Mouse (Mus musculus) stomach, embryonic 16.5 days (tissue): ENCODE measurements around the gene Ap4m1. TPM values are rescaled to one million over a fixed set of nuclear protein-coding genes. Genes with fewer than 3 reads are reported as not detected.

Experiments
- ATAC-seq: fragments of 200-750 bp; cut with Nextera tagmentation; 2 replicates; pipeline ENCODE4 v1.8.0; 2017; ENCODE audit warnings: moderate number of reproducible peaks, moderate TSS enrichment; ENCODE audit not compliant: insufficient read depth, low FRiP score
- H3K27ac ChIP-seq: fragments of 300-500 bp; sonication (generic); 2 replicates; pipeline ENCODE4 v1.5.1; 2014; ENCODE audit warnings: low read length
- H3K27me3 ChIP-seq: fragments of 300-500 bp; sonication (generic); 2 replicates; pipeline ENCODE4 v1.6.1; 2014; ENCODE audit warnings: low read length, control low read depth, mixed read lengths; ENCODE audit not compliant: control insufficient read depth, insufficient read depth
- H3K36me3 ChIP-seq: fragments of 300-500 bp; sonication (generic); 2 replicates; pipeline ENCODE4 v1.6.1; 2014; ENCODE audit warnings: low read length; ENCODE audit not compliant: control insufficient read depth, insufficient read depth
- H3K4me1 ChIP-seq: fragments of 300-500 bp; sonication (generic); 2 replicates; pipeline ENCODE4 v1.6.1; 2014; ENCODE audit warnings: low read length, control low read depth, mixed read lengths; ENCODE audit not compliant: control insufficient read depth, insufficient read depth
- H3K4me2 ChIP-seq: fragments of 300-500 bp; sonication (generic); 2 replicates; pipeline ENCODE4 v1.6.1; 2014; ENCODE audit warnings: low read depth, low read length, mixed read lengths
- H3K4me3 ChIP-seq: fragments of 300-500 bp; sonication (generic); replicated peaks from 2 replicates; pipeline ENCODE4 v1.5.1; 2014; ENCODE audit warnings: mild to moderate bottlenecking, low read length
- H3K9ac ChIP-seq: fragments of 300-500 bp; sonication (generic); 2 replicates; pipeline ENCODE4 v1.6.1; 2014; ENCODE audit warnings: low read length
- H3K9me3 ChIP-seq: fragments of 300-500 bp; sonication (generic); replicated peaks from 2 replicates; pipeline ENCODE4 v1.6.1; 2016; ENCODE audit warnings: low read length, control low read depth; ENCODE audit not compliant: control insufficient read depth
- WGBS: fragments of 180-500 bp; shearing (Covaris S2); extraction: QIAGEN DNeasy Blood & Tissue Kit; methylation state at CpG from one replicate; pipeline ENCODE4 v1.1.7; 2014; 5-methylcytosine and 5-hydroxymethylcytosine counted together
- microRNA counts: library from miRNA; unstranded; fragments of <30 nt; microRNA quantifications from one replicate; lab custom pipeline; 2016
- microRNA-seq: library from miRNA; unstranded; fragments of <30 nt; microRNA quantifications from one replicate; pipeline ENCODE4, GENCODE M21; 2016
- polyA plus RNA-seq: library from polyadenylated mRNA; unstranded; fragments of >200 nt; fragmentation: Nextera tagmentation; extraction: Ambion mirVana; gene quantifications from 2 replicates; pipeline ENCODE4 v1.2.1, GENCODE M21; 2015

The Ap4m1 gene
- polyA plus RNA-seq, 1 experiment from 2014 or later, result 22.4 TPM

GRCm38 (mm10) chr5:138222111-138222510, 50.3 kb downstream of the Ap4m1 start:
- Histone ChIP-seq H3K4me3 (no peak overlapping the region), H3K4me2 (no peak overlapping the region), H3K9me3 (no peaks in the 10 kb centered on the region), H3K27ac (no peak overlapping the region), H3K27me3 (no peaks in the 10 kb centered on the region), H3K4me1 (no peaks in the 10 kb centered on the region), H3K36me3 (no peaks in the 10 kb centered on the region), H3K9ac (no peak overlapping the region)
- WGBS, result 22% methylated on average over 4 of the region's 4 CpGs
- ATAC-seq, result no peak

- no peak overlapping the region for H3K27ac ChIP-seq
- H3K4me1 ChIP-seq, result no peaks in the 10 kb centered on the region
- no peaks in the 10 kb centered on the region for H3K36me3 ChIP-seq
- H3K9ac ChIP-seq, result no peak overlapping the region
- no peaks in the 10 kb centered on the region for H3K9me3 ChIP-seq
- H3K4me2 ChIP-seq, result no peak overlapping the region
- H3K27me3 ChIP-seq, result no peaks in the 10 kb centered on the region
- WGBS, result 49% methylated on average over 3 of the region's 3 CpGs
- H3K4me3 ChIP-seq, result no peak overlapping the region
- no peak for ATAC-seq
Observed at GRCm38 (mm10) chr5:138223287-138223686, 51.5 kb downstream of the Ap4m1 start.

- Histone ChIP-seq H3K27ac (no peak within 1 kb of the TSS), H3K4me1 (no peaks in the 10 kb centered on the region), H3K9me3 (no peaks in the 10 kb centered on the region), H3K27me3 (no peaks in the 10 kb centered on the region), H3K4me2 (no peak within 1 kb of the TSS), H3K9ac (no peak within 1 kb of the TSS), H3K36me3 (no peaks in the 10 kb centered on the region), H3K4me3 (no peak within 1 kb of the TSS)
- no peak for ATAC-seq
- 48% methylated on average over 2 of the region's 2 CpGs for WGBS
Observed at GRCm38 (mm10) chr5:138225700-138226099, 53.9 kb downstream of the Ap4m1 start, which contains the start of gene Nxpe5. Nxpe5 (plus strand) TSS chr5:138225898.

- WGBS, result 69% methylated on average over 4 of the region's 4 CpGs
- Histone ChIP-seq H3K27me3 (no peaks in the 10 kb centered on the region), H3K4me3 (no peak overlapping the region), H3K4me1 (no peaks in the 10 kb centered on the region), H3K4me2 (no peak overlapping the region), H3K9ac (no peak overlapping the region), H3K9me3 (no peaks in the 10 kb centered on the region), H3K36me3 (no peaks in the 10 kb centered on the region), H3K27ac (no peak overlapping the region)
- no peak for ATAC-seq
Observed at GRCm38 (mm10) chr5:138226491-138226890, 54.7 kb downstream of the Ap4m1 start.

GRCm38 (mm10) chr5:138227367-138227766, 55.6 kb downstream of the Ap4m1 start:
- Histone ChIP-seq H3K27me3 (no peaks in the 10 kb centered on the region), H3K4me3 (no peak overlapping the region)

GRCm38 (mm10) chr5:138228026-138228425, 56.2 kb downstream of the Ap4m1 start:
- Histone ChIP-seq H3K9ac (no peak overlapping the region), H3K9me3 (no peaks in the 10 kb centered on the region), H3K4me2 (no peak overlapping the region), H3K4me3 (no peak overlapping the region), H3K36me3 (no peaks in the 10 kb centered on the region), H3K4me1 (no peaks in the 10 kb centered on the region), H3K27ac (no peak overlapping the region), H3K27me3 (no peaks in the 10 kb centered on the region)
- ATAC-seq, result no peak
- 59% methylated on average over 3 of the region's 3 CpGs for WGBS

More at GRCm38 (mm10) chr5:138227367-138227766, 55.6 kb downstream of the Ap4m1 start:
- H3K36me3 ChIP-seq, result no peaks in the 10 kb centered on the region
- no peak for ATAC-seq
- H3K9ac ChIP-seq, result no peak overlapping the region
- 71% methylated on average over 2 of the region's 2 CpGs for WGBS
- H3K4me2 ChIP-seq, result no peak overlapping the region
- H3K9me3 ChIP-seq, result no peaks in the 10 kb centered on the region
- H3K27ac ChIP-seq, result no peak overlapping the region
- no peaks in the 10 kb centered on the region for H3K4me1 ChIP-seq

- 88% methylated on average over 3 of the region's 3 CpGs for WGBS
- Histone ChIP-seq H3K27ac (no peak overlapping the region), H3K27me3 (no peaks in the 10 kb centered on the region), H3K4me1 (no peaks in the 10 kb centered on the region), H3K4me2 (no peak overlapping the region), H3K9ac (no peak overlapping the region), H3K9me3 (no peaks in the 10 kb centered on the region), H3K4me3 (no peak overlapping the region), H3K36me3 (no peaks in the 10 kb centered on the region)
- no peak for ATAC-seq
Observed at GRCm38 (mm10) chr5:138229511-138229910, 57.7 kb downstream of the Ap4m1 start.

MicroRNAs encoded within 50 kb of the gene (microRNA counts, 519-probe panel; counts per million panel counts)
- microRNA mmu-miR-106b (lab: Ali Mortazavi, UCI) (3,720 counts per million, percentile 87 among the panel's probes with 10 or more counts), microRNA mmu-miR-25 (lab: Ali Mortazavi, UCI) (4,291 counts per million, percentile 95 among the panel's probes with 10 or more counts), microRNA mmu-miR-93 (lab: Ali Mortazavi, UCI) (3,682 counts per million, percentile 85 among the panel's probes with 10 or more counts)

Small RNA genes lying within 50 kb of the gene (microRNA-seq; reads per million reads assigned to microRNA genes)
- gene Mir106b (6,456 reads per million, percentile 92 among the genes with 10 or more reads in this experiment), gene Mir25 (579 reads per million, percentile 72 among the genes with 10 or more reads in this experiment), gene Mir93 (8,228 reads per million, percentile 94 among the genes with 10 or more reads in this experiment)

Other genes starting within 250 kb of the Ap4m1 start
- gene Gjc3, start 208.9 kb upstream of the Ap4m1 start, polyA plus RNA-seq, result 0.56 and 1.1 TPM in 2 replicates
- 0.61 and 0.87 TPM in 2 replicates for gene Azgp1, start 190.5 kb upstream of the Ap4m1 start, polyA plus RNA-seq
- not detected in 2 replicates for gene Smok3a, start 150.7 kb upstream of the Ap4m1 start, polyA plus RNA-seq
- gene Smok3b, start 150.6 kb upstream of the Ap4m1 start, polyA plus RNA-seq, result not detected in 2 replicates
- gene Smok3c, start 118.8 kb upstream of the Ap4m1 start, polyA plus RNA-seq, result not detected in 2 replicates
- 16.5 and 17.7 TPM in 2 replicates for gene Zkscan1, start 86.9 kb upstream of the Ap4m1 start, polyA plus RNA-seq
- gene Zscan21, start 55.1 kb upstream of the Ap4m1 start, polyA plus RNA-seq, result 44.2 and 45.5 TPM in 2 replicates
- gene Zfp113, start 16.3 kb upstream of the Ap4m1 start, polyA plus RNA-seq, result 13.3 and 15.1 TPM in 2 replicates
- 281 and 289 TPM in 2 replicates for gene Cops6, start 10.9 kb upstream of the Ap4m1 start, polyA plus RNA-seq
- gene Mcm7, start 420 bp downstream of the Ap4m1 start, polyA plus RNA-seq, result 132 and 136 TPM in 2 replicates
- 73.7 and 74.9 TPM in 2 replicates for gene Taf6, start 15.4 kb downstream of the Ap4m1 start, polyA plus RNA-seq
- 44.9 and 47.2 TPM in 2 replicates for gene Cnpy4, start 15.5 kb downstream of the Ap4m1 start, polyA plus RNA-seq
- gene Mblac1, start 22.3 kb downstream of the Ap4m1 start, polyA plus RNA-seq, result 6.7 TPM in 2 replicates
- gene Nxpe5, start 53.9 kb downstream of the Ap4m1 start, polyA plus RNA-seq, result 0.06 TPM in 1 of 2 replicates, not detected in the other
- gene Lamtor4, start 83.5 kb downstream of the Ap4m1 start, polyA plus RNA-seq, result 76.1 and 79.4 TPM in 2 replicates
- 3.6 and 3.9 TPM in 2 replicates for gene BC037034, start 92.0 kb downstream of the Ap4m1 start, polyA plus RNA-seq
- 3.8 and 4.5 TPM in 2 replicates for gene Gal3st4, start 100.8 kb downstream of the Ap4m1 start, polyA plus RNA-seq
- 0.13 and 0.41 TPM in 2 replicates for gene Gm43720, start 108.0 kb downstream of the Ap4m1 start, polyA plus RNA-seq
- 15.0 and 17.2 TPM in 2 replicates for gene Gpc2, start 108.0 kb downstream of the Ap4m1 start, polyA plus RNA-seq
- gene Stag3, start 108.2 kb downstream of the Ap4m1 start, polyA plus RNA-seq, result 3.1 and 3.7 TPM in 2 replicates
- 0.28 TPM in 1 of 2 replicates, not detected in the other for gene Pvrig, start 170.0 kb downstream of the Ap4m1 start, polyA plus RNA-seq